Mouse (Mus musculus): Measurements from ENCODE around the gene Chmp5. TPM values are rescaled to one million over a fixed set of nuclear protein-coding genes. Genes with fewer than 3 reads are reported as not detected.
"Not testable (repeated sequence)": the region's sequence is repeated elsewhere in the genome, so short reads cannot be mapped to it uniquely, and the experiment has no call there.

The Chmp5 gene
- polyA plus RNA-seq, 1 experiment from 2014 or later = 142 TPM

DNA sequence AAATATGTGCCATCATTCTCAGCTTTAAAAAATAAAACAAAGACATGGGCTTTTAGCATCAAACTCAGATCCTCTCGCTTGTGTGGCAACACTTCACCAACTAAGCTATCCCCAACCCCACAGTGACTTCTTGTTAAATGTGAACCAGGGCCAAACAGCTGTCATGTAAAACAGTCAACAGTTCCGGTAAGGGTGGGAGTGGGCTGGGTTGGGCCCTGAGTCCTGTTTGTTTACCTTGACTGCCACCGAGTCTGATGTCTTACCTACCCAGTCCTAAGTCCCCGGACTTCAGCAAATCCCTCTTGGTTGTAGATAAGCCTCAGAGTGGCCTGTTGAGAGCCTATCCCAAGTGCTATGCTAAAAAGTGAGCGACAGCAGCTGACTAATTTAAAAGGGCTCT lies 14.5 kb upstream of the Chmp5 start:
- Histone ChIP-seq H3K27ac (replicated peaks; ENCODE audit: low read depth, low read length) (no peak overlapping the region), H3K27me3 (ENCODE audit: control insufficient read depth, insufficient read depth, low read length) (no peaks in the 10 kb centered on the region), H3K36me3 (replicated peaks; ENCODE audit: control insufficient read depth, insufficient read depth, low read depth, low read length) (peaks cover 10% of the 10 kb centered on the region), H3K4me3 (ENCODE audit: low read depth, low read length) (no peak overlapping the region), H3K4me1 (ENCODE audit: control insufficient read depth, insufficient read depth, low read length) (no peaks in the 10 kb centered on the region), H3K9ac (replicated peaks; ENCODE audit: low read length) (no peak overlapping the region), H3K4me2 (ENCODE audit: low read depth, low read length) (no peak overlapping the region), H3K9me3 (replicated peaks; ENCODE audit: control insufficient read depth, low read length) (no peaks in the 10 kb centered on the region)
- DNase-seq (ENCODE audit: low spot score) (no peak), ATAC-seq (replicated peaks; ENCODE audit: insufficient number of reproducible peaks, low FRiP score, low TSS enrichment, low read depth) (no peak)
- WGBS = 91% methylated on average over 5 of the region's 5 CpGs

DNA sequence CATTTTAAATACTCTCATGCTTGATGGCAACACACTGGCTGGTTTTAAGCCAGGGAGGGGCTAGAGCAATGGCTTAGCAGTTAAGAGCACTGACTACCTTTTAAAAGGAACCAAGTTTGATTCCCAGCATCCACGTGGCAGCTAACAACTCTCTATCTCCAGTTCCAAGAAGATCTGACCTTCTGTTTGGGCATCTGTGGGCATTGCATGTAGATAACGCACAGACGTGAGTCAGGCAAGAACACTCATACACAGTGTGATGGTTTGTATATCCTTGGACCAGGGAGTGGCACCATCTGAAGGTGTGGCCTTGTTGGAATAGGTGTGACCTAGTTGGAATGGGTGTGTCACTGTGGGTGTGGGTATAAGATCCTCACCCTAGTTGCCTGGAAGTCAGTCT lies 13.8 kb upstream of the Chmp5 start:
- H3K9ac ChIP-seq (replicated peaks; ENCODE audit: low read length) = not testable (repeated sequence)

DNA sequence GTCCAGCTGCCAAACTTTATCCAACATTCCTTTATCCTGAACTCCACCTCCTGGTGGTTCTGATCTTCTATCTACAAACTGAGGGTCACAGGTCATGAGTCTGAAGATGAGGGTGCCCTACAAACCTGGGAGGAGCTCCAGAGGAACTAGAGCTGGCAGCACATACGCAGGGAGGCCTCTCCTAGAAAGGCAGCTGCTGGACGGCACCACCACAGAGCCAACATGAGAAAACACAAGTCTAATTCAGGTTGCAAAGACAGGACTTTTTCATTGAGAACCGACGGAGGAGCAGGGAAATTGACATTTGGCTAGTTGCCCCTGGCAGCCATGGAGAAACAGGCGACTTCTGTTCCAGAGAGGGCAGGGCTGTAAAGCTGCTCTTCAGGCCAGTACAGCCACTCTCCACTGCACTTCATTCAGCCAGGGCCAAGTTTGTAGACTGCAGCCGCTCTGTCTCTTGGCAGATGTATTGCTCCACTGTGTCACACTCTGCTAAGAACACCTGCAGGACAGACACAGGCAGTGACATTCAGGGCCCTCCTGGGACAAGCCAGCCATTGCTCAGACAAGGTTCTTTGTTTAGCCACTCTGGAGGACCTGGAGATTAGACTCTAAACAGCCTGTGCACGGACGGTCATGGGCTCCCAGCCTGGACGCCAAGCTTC lies 11.9 kb upstream of the Chmp5 start:
- peaks cover 30% of the 10 kb centered on the region for H3K36me3 ChIP-seq (replicated peaks; ENCODE audit: control insufficient read depth, insufficient read depth, low read depth, low read length)
- no peak overlapping the region for H3K4me3 ChIP-seq (ENCODE audit: low read depth, low read length)
- ATAC-seq (replicated peaks; ENCODE audit: insufficient number of reproducible peaks, low FRiP score, low TSS enrichment, low read depth) (no peak), DNase-seq (ENCODE audit: low spot score) (no peak)
- 85% methylated on average over 9 of the region's 9 CpGs for WGBS
- H3K4me1 ChIP-seq (ENCODE audit: control insufficient read depth, insufficient read depth, low read length) = no peaks in the 10 kb centered on the region
- no peak overlapping the region for H3K4me2 ChIP-seq (ENCODE audit: low read depth, low read length)
- no peaks in the 10 kb centered on the region for H3K9me3 ChIP-seq (replicated peaks; ENCODE audit: control insufficient read depth, low read length)
- no peak overlapping the region for H3K27ac ChIP-seq (replicated peaks; ENCODE audit: low read depth, low read length)
- H3K27me3 ChIP-seq (ENCODE audit: control insufficient read depth, insufficient read depth, low read length) = no peaks in the 10 kb centered on the region
- H3K9ac ChIP-seq (replicated peaks; ENCODE audit: low read length) = no peak overlapping the region

More for the DNA sequence above, 13.8 kb upstream of the Chmp5 start:
- H3K27ac ChIP-seq (replicated peaks; ENCODE audit: low read depth, low read length); DNase-seq (ENCODE audit: low spot score); ATAC-seq (replicated peaks; ENCODE audit: insufficient number of reproducible peaks, low FRiP score, low TSS enrichment, low read depth); H3K27me3 ChIP-seq (ENCODE audit: control insufficient read depth, insufficient read depth, low read length); H3K9me3 ChIP-seq (replicated peaks; ENCODE audit: control insufficient read depth, low read length); H3K4me3 ChIP-seq (ENCODE audit: low read depth, low read length); H3K4me2 ChIP-seq (ENCODE audit: low read depth, low read length); H3K4me1 ChIP-seq (ENCODE audit: control insufficient read depth, insufficient read depth, low read length): not testable (repeated sequence)
- WGBS = 90% methylated on average over 3 of the region's 3 CpGs
- peaks cover 17% of the 10 kb centered on the region for H3K36me3 ChIP-seq (replicated peaks; ENCODE audit: control insufficient read depth, insufficient read depth, low read depth, low read length)

DNA sequence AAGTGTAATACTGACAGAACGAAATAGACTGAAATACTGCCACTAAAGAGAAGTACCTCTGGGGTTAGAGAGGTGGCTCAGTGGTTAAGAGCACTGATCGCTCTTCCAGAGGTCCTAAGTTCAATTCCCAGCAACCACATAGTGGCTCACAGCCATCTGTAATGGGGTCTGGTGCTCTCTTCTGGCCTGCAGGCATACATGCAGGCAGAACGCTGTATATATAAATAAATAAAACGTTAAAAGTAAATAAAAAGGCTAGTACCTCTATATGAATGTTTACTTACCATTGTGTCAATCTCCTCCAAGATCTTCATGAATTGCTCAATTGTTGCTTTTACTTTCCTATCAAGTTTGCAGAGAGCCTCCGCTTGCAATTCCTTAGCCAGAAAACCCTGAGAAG lies 9.4 kb upstream of the Chmp5 start:
- Histone ChIP-seq H3K4me1 (ENCODE audit: control insufficient read depth, insufficient read depth, low read length) (no peaks in the 10 kb centered on the region), H3K9ac (replicated peaks; ENCODE audit: low read length) (no peak overlapping the region), H3K27ac (replicated peaks; ENCODE audit: low read depth, low read length) (no peak overlapping the region), H3K36me3 (replicated peaks; ENCODE audit: control insufficient read depth, insufficient read depth, low read depth, low read length) (peaks cover 32% of the 10 kb centered on the region), H3K9me3 (replicated peaks; ENCODE audit: control insufficient read depth, low read length) (no peaks in the 10 kb centered on the region), H3K27me3 (ENCODE audit: control insufficient read depth, insufficient read depth, low read length) (no peaks in the 10 kb centered on the region), H3K4me2 (ENCODE audit: low read depth, low read length) (no peak overlapping the region), H3K4me3 (ENCODE audit: low read depth, low read length) (no peak overlapping the region)
- 91% methylated on average over 5 of the region's 5 CpGs for WGBS
- ATAC-seq (replicated peaks; ENCODE audit: insufficient number of reproducible peaks, low FRiP score, low TSS enrichment, low read depth) (no peak), DNase-seq (ENCODE audit: low spot score) (no peak)

DNA sequence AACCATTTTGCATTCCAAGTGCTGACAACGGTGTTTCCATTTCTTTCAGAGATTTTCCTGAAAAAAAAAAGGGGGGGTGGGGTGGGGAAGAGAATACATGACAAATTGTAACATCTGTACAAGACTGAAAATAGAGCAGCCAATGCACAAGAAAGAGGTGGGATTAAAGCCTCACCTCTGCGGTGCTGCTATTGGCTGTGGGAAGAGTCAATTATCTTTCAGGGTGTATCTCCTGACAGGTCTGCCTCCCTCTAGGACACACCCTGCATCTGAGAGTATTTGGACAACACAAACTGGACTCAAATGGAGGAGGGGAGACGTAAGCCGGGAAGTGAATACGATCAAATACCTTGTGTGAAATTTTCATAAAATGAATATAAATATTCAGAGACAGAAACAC lies 4.6 kb upstream of the Chmp5 start:
- Histone ChIP-seq H3K27me3 (ENCODE audit: control insufficient read depth, insufficient read depth, low read length) (no peaks in the 10 kb centered on the region), H3K9me3 (replicated peaks; ENCODE audit: control insufficient read depth, low read length) (no peaks in the 10 kb centered on the region), H3K4me1 (ENCODE audit: control insufficient read depth, insufficient read depth, low read length) (no peaks in the 10 kb centered on the region), H3K4me2 (ENCODE audit: low read depth, low read length) (no peak overlapping the region), H3K4me3 (ENCODE audit: low read depth, low read length) (no peak overlapping the region), H3K9ac (replicated peaks; ENCODE audit: low read length) (no peak overlapping the region), H3K27ac (replicated peaks; ENCODE audit: low read depth, low read length) (no peak overlapping the region), H3K36me3 (replicated peaks; ENCODE audit: control insufficient read depth, insufficient read depth, low read depth, low read length) (peaks cover 24% of the 10 kb centered on the region)
- DNase-seq (ENCODE audit: low spot score) = no peak
- WGBS = 96% methylated on average over 5 of the region's 5 CpGs
- no peak for ATAC-seq (replicated peaks; ENCODE audit: insufficient number of reproducible peaks, low FRiP score, low TSS enrichment, low read depth)

DNA sequence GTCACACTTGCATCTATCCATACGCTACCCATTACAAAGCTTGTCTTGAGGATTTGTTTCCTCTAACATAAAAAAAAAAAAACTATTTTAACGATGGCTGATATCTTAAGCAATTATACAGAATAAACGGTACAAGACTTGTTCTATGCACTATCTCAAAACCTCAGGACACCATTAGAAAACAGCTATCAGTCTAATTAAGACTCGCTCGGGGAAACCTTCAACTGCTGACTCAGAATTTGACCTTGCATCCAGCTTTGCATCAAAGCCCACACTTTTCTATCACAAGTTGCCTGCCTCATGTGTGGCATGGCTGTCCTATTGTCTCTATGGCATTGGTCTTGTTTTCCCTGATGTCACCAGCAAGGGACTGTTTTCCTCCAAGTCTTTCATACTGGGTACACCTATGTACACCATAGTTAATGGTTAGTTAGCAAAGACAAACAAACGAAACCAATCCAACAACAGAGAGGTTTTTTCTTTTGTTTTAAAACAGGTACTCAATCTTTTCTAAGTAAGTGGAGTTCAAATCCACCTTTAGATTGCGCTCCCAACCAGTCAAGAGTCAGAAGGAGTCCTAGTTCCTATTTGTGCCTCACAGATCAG lies 1.6 kb upstream of the Chmp5 start:
- no peak for ATAC-seq (replicated peaks; ENCODE audit: insufficient number of reproducible peaks, low FRiP score, low TSS enrichment, low read depth)
- H3K4me1 ChIP-seq (ENCODE audit: control insufficient read depth, insufficient read depth, low read length) = no peaks in the 10 kb centered on the region
- no peaks in the 10 kb centered on the region for H3K9me3 ChIP-seq (replicated peaks; ENCODE audit: control insufficient read depth, low read length)
- H3K4me2 ChIP-seq (ENCODE audit: low read depth, low read length) = peak overlapping the region; percentile 60
- H3K36me3 ChIP-seq (replicated peaks; ENCODE audit: control insufficient read depth, insufficient read depth, low read depth, low read length) = peaks cover 3% of the 10 kb centered on the region
- peak overlapping the region; percentile 91 for H3K4me3 ChIP-seq (ENCODE audit: low read depth, low read length)
- peak overlapping the region; percentile 14; the same call in 1 of the 2 replicates for H3K9ac ChIP-seq (replicated peaks; ENCODE audit: low read length)
- no peak overlapping the region for H3K27ac ChIP-seq (replicated peaks; ENCODE audit: low read depth, low read length)
- DNase-seq (ENCODE audit: low spot score) = no peak
- H3K27me3 ChIP-seq (ENCODE audit: control insufficient read depth, insufficient read depth, low read length) = no peaks in the 10 kb centered on the region
- WGBS = 90% methylated on average over 7 of the region's 7 CpGs

DNA sequence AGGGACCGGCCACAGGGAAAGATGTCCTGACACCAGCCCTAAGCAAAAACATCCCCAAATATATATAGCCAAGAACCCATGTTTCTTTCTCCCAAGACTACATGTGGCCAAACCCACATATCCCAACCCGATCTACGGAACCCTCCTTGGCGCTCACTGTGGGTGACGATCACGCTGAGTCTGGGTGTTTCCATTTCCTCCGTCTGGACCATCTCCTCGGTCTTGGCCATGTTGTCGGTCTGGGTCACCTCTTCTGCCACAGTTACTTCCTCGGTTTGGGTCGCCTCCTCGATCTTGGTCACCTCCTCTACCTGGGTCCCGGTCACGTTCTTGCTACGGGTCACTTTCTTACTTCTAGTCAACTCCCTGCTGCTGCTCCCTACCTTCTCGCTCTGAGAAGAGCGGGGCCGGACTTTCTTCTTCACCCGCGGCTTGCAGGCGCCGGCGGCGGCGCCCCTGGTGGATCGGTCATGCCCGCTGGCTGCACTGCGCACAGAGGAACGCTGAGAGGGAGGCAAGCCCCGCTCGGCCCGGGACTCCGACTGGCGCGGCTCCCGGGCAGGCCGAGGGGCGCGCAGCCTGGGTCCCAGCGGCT lies 545 bp upstream of the Chmp5 start:
- peak overlapping the region; percentile 92 for H3K9ac ChIP-seq (replicated peaks; ENCODE audit: low read length)
- under 1% methylated on average over 40 of the region's 40 CpGs for WGBS
- DNase-seq (ENCODE audit: low spot score) (peak; percentile 30), ATAC-seq (replicated peaks; ENCODE audit: insufficient number of reproducible peaks, low FRiP score, low TSS enrichment, low read depth) (peak; percentile 8; the same call in 1 of the 2 replicates)
- peak overlapping the region; percentile 60 for H3K4me2 ChIP-seq (ENCODE audit: low read depth, low read length)
- peak overlapping the region; percentile 31; the same call in 1 of the 2 replicates for H3K27ac ChIP-seq (replicated peaks; ENCODE audit: low read depth, low read length)
- peaks cover 8% of the 10 kb centered on the region for H3K36me3 ChIP-seq (replicated peaks; ENCODE audit: control insufficient read depth, insufficient read depth, low read depth, low read length)
- H3K4me3 ChIP-seq (ENCODE audit: low read depth, low read length) = peak overlapping the region; percentile 91
- no peaks in the 10 kb centered on the region for H3K4me1 ChIP-seq (ENCODE audit: control insufficient read depth, insufficient read depth, low read length)
- H3K27me3 ChIP-seq (ENCODE audit: control insufficient read depth, insufficient read depth, low read length) = no peaks in the 10 kb centered on the region
- H3K9me3 ChIP-seq (replicated peaks; ENCODE audit: control insufficient read depth, low read length) = no peaks in the 10 kb centered on the region

DNA sequence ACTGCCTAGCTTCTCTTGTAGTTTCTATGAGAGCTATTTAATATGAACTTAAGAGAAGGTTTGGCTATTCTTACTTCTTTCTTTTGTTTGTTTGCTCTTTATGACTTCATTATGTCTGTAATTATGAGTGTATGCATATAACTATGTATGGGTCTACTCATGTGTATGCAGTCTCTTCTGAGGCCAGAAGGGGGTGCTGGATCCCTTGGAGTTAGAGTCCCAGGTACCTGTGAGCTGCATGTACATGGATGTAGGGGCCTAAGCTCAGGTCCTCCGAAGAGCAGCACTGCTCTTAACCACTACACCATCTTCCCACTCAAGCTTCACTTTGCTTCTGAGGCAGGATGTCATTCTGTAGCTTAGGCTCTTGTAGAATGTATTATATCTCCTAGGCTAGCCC lies 5.3 kb downstream of the Chmp5 start:
- H3K9me3 ChIP-seq (replicated peaks; ENCODE audit: control insufficient read depth, low read length) = no peaks in the 10 kb centered on the region
- ATAC-seq (replicated peaks; ENCODE audit: insufficient number of reproducible peaks, low FRiP score, low TSS enrichment, low read depth) (no peak), DNase-seq (ENCODE audit: low spot score) (no peak)
- H3K36me3 ChIP-seq (replicated peaks; ENCODE audit: control insufficient read depth, insufficient read depth, low read depth, low read length) = peaks cover 11% of the 10 kb centered on the region
- no peaks in the 10 kb centered on the region for H3K4me1 ChIP-seq (ENCODE audit: control insufficient read depth, insufficient read depth, low read length)
- no peak overlapping the region for H3K9ac ChIP-seq (replicated peaks; ENCODE audit: low read length)
- H3K4me2 ChIP-seq (ENCODE audit: low read depth, low read length) = no peak overlapping the region
- H3K27me3 ChIP-seq (ENCODE audit: control insufficient read depth, insufficient read depth, low read length) = no peaks in the 10 kb centered on the region
- 94% methylated on average over 1 of the region's 1 CpGs for WGBS
- no peak overlapping the region for H3K27ac ChIP-seq (replicated peaks; ENCODE audit: low read depth, low read length)
- no peak overlapping the region for H3K4me3 ChIP-seq (ENCODE audit: low read depth, low read length)

All from embryonic facial prominence, embryonic 11.5 days (tissue).